Mouse (Mus musculus) CH12.LX (cell line): ENCODE data around the gene Ankrd33. TPM values are rescaled to one million over a fixed set of nuclear protein-coding genes. Genes with fewer than 3 reads are reported as not detected.

ENCODE experiments used
- DNase-seq: peaks from one replicate; pipeline ENCODE4 v3.0.0-alpha.2; 2013; ENCODE audit errors: extremely low read depth
- H3K27ac ChIP-seq: 2 replicates; pipeline ENCODE4 v1.5.1; 2012; ENCODE audit warnings: low read depth, mild to moderate bottlenecking, control low read depth, moderate library complexity; ENCODE audit not compliant: insufficient read depth
- H3K27me3 ChIP-seq: replicated peaks from 2 replicates; pipeline ENCODE3; 2012; ENCODE audit warnings: inconsistent platforms
- H3K36me3 ChIP-seq, 2 experiments: replicated peaks in 1 of 2; 2 replicates each; pipeline versions ENCODE3 to v1.6.1; 2012; ENCODE audit warnings: inconsistent platforms in 1 of 2, low read length in 1 of 2, mild to moderate bottlenecking in 1 of 2, mixed read lengths in 1 of 2, moderate library complexity in 1 of 2; ENCODE audit not compliant: control insufficient read depth in 1 of 2, insufficient read depth in 1 of 2
- H3K4me1 ChIP-seq, 2 experiments: 2 replicates each; pipeline ENCODE4 v1.6.1; 2012; ENCODE audit warnings: inconsistent platforms in 1 of 2, moderate library complexity in 1 of 2; ENCODE audit not compliant: insufficient read depth in 2 of 2, control insufficient read depth in 1 of 2
- H3K4me2 ChIP-seq: 2 replicates; pipeline ENCODE4 v1.6.1; 2012; ENCODE audit warnings: low read depth, mild to moderate bottlenecking, control low read depth; ENCODE audit not compliant: poor library complexity, insufficient read depth, severe bottlenecking
- H3K4me3 ChIP-seq, 3 experiments: fragments of 150-350 bp in 1 of 3; sonication (generic) in 1 of 3; replicated peaks in 1 of 3; 2 replicates each; pipeline versions ENCODE3 to v1.5.1; 2011 to 2012; ENCODE audit warnings: low read depth in 2 of 3, low read length in 2 of 3, mild to moderate bottlenecking in 2 of 3, moderate library complexity in 2 of 3, control low read depth in 1 of 3, improper control_type of control experiment in 1 of 3, inconsistent platforms in 1 of 3, mixed read lengths in 1 of 3; ENCODE audit not compliant: poor library complexity in 1 of 3
- H3K79me2 ChIP-seq: replicated peaks from 2 replicates; pipeline ENCODE4 v1.6.1; 2012; ENCODE audit warnings: mild to moderate bottlenecking, moderate library complexity; ENCODE audit not compliant: control insufficient read depth, poor library complexity, insufficient read depth, severe bottlenecking; ENCODE audit errors: extremely low read depth
- H3K9ac ChIP-seq: 2 replicates; pipeline ENCODE4 v1.6.1; 2012; ENCODE audit warnings: low read depth, mild to moderate bottlenecking, control low read depth, moderate library complexity; ENCODE audit not compliant: insufficient read depth
- H3K9me3 ChIP-seq: replicated peaks from 2 replicates; pipeline ENCODE3; 2012; ENCODE audit warnings: low read length, inconsistent platforms, mixed read lengths
- CHD1 ChIP-seq: IDR thresholded peaks from 2 replicates; pipeline ENCODE4 v1.6.1; 2012; ENCODE audit warnings: low read depth, low read length, improper control_type of control experiment, inconsistent platforms
- CHD2 ChIP-seq: IDR thresholded peaks from 2 replicates; pipeline ENCODE4 v1.6.1; 2011; ENCODE audit warnings: low read length, improper control_type of control experiment
- CTCF ChIP-seq, 2 experiments: IDR thresholded peaks in 1 of 2; conservative IDR thresholded peaks in 1 of 2; 2 replicates each; pipeline ENCODE4 v1.5.1; 2011 to 2012; ENCODE audit warnings: low read depth in 2 of 2, low read length in 2 of 2, improper control_type of control experiment in 1 of 2, inconsistent platforms in 1 of 2, mild to moderate bottlenecking in 1 of 2, moderate library complexity in 1 of 2
- E2F4 ChIP-seq: IDR thresholded peaks from 2 replicates; pipeline ENCODE4 v1.6.1; 2011; ENCODE audit warnings: low read depth, low read length, improper control_type of control experiment; ENCODE audit not compliant: insufficient replicate concordance
- ELF1 ChIP-seq: IDR thresholded peaks from 2 replicates; pipeline ENCODE4 v1.6.1; 2014; ENCODE audit warnings: low read depth, mild to moderate bottlenecking, inconsistent platforms, low read length, improper control_type of control experiment
- EP300 ChIP-seq: IDR thresholded peaks from 2 replicates; pipeline ENCODE4 v1.6.1; 2011; ENCODE audit warnings: low read length, improper control_type of control experiment
- HCFC1 ChIP-seq: IDR thresholded peaks from 2 replicates; pipeline ENCODE4 v1.6.1; 2012; ENCODE audit warnings: low read depth, mild to moderate bottlenecking, inconsistent platforms, low read length, improper control_type of control experiment
- IRF4 ChIP-seq: IDR thresholded peaks from 2 replicates; pipeline ENCODE4 v1.6.1; 2014; ENCODE audit warnings: low read depth, mild to moderate bottlenecking, inconsistent platforms, low read length, improper control_type of control experiment
- JUN ChIP-seq: IDR thresholded peaks from 2 replicates; pipeline ENCODE4 v1.6.1; 2011; ENCODE audit warnings: low read depth, mild to moderate bottlenecking, low read length, improper control_type of control experiment, moderate library complexity; ENCODE audit not compliant: insufficient read depth
- KAT2A ChIP-seq: IDR thresholded peaks from 2 replicates; pipeline ENCODE4 v1.6.1; 2012; ENCODE audit warnings: low read length, improper control_type of control experiment, inconsistent platforms; ENCODE audit not compliant: insufficient replicate concordance
- MAFK ChIP-seq: IDR thresholded peaks from 2 replicates; pipeline ENCODE4 v1.6.1; 2011; ENCODE audit warnings: low read length, improper control_type of control experiment; ENCODE audit not compliant: insufficient replicate concordance
- MAX ChIP-seq: IDR thresholded peaks from 2 replicates; pipeline ENCODE4 v1.6.1; 2011; ENCODE audit warnings: low read length, improper control_type of control experiment
- MEF2A ChIP-seq: IDR thresholded peaks from 2 replicates; pipeline ENCODE4 v1.6.1; 2014; ENCODE audit warnings: low read depth, mild to moderate bottlenecking, inconsistent platforms, low read length, improper control_type of control experiment, borderline replicate concordance
- NELFE ChIP-seq: IDR thresholded peaks from 2 replicates; pipeline ENCODE4 v1.6.1; 2011; ENCODE audit warnings: low read depth, low read length, improper control_type of control experiment
- NRF1 ChIP-seq: IDR thresholded peaks from 2 replicates; pipeline ENCODE4 v1.6.1; 2014; ENCODE audit warnings: low read depth, mild to moderate bottlenecking, inconsistent platforms, low read length, improper control_type of control experiment, moderate library complexity
- PAX5 ChIP-seq: IDR thresholded peaks from 2 replicates; pipeline ENCODE4 v1.6.1; 2012; ENCODE audit warnings: low read length, inconsistent platforms, mixed read lengths
- POLR2A ChIP-seq: IDR thresholded peaks from 2 replicates; pipeline ENCODE4 v1.6.1; 2011; ENCODE audit warnings: low read depth, mild to moderate bottlenecking, improper control_type of control experiment, low read length
- RAD21 ChIP-seq: IDR thresholded peaks from 2 replicates; pipeline ENCODE4 v1.6.1; 2011; ENCODE audit warnings: low read depth, mild to moderate bottlenecking, low read length, improper control_type of control experiment, moderate library complexity
- SMC3 ChIP-seq: IDR thresholded peaks from 2 replicates; pipeline ENCODE4 v1.6.1; 2011; ENCODE audit warnings: low read depth, low read length, improper control_type of control experiment
- USF1 ChIP-seq: IDR thresholded peaks from 2 replicates; pipeline ENCODE4 v1.6.1; 2014; ENCODE audit warnings: low read depth, mild to moderate bottlenecking, inconsistent platforms, low read length, improper control_type of control experiment
- ZC3H11A ChIP-seq: IDR thresholded peaks from 2 replicates; pipeline ENCODE4 v1.6.1; 2012; ENCODE audit warnings: low read depth, mild to moderate bottlenecking, inconsistent platforms, low read length, improper control_type of control experiment
- ZKSCAN1 ChIP-seq: IDR thresholded peaks from 2 replicates; pipeline ENCODE4 v1.6.1; 2012; ENCODE audit warnings: low read depth, inconsistent platforms, low read length, improper control_type of control experiment, borderline replicate concordance
- ZNF384 ChIP-seq: IDR thresholded peaks from 2 replicates; pipeline ENCODE4 v1.6.1; 2012; ENCODE audit warnings: low read depth, low read length, improper control_type of control experiment, inconsistent platforms
- dilution Hi-C: fragments of 300-500 bp; cut with MboI; formaldehyde crosslinking; loops from 2 replicates; pipeline ENCODE4 v1.14.3; 2020; ENCODE audit warnings: low sequenced_read_pairs; ENCODE audit not compliant: extremely low pct_unique_long_range_greater_than_20kb, extremely low pct_ligation_motif_present
- in situ Hi-C: fragments of 300-500 bp; cut with MboI; formaldehyde crosslinking; loops from 3 replicates; pipeline ENCODE4 v1.14.3; 2019; ENCODE audit warnings: low sequenced_read_pairs, low pct_ligation_motif_present, low pct_unique_long_range_greater_than_20kb, mixed read lengths
- polyA plus RNA-seq: library from polyadenylated mRNA; unstranded; fragments of >175 nt; gene quantifications from 2 replicates; pipeline ENCODE4 v1.2.1, GENCODE M21; 2012; ENCODE audit warnings: low read depth; ENCODE audit not compliant: insufficient read length
- total RNA-seq, 2 experiments: library from RNA; depleted of rRNA; stranded (reverse); fragments of 300-350 nt in 1 of 2; fragments of >200 nt in 1 of 2; gene quantifications; 2 replicates each; pipeline ENCODE4 v1.2.3; 2012 to 2014

The Ankrd33 gene
- total and polyA plus RNA-seq, 3 experiments, result not detected

DNA sequence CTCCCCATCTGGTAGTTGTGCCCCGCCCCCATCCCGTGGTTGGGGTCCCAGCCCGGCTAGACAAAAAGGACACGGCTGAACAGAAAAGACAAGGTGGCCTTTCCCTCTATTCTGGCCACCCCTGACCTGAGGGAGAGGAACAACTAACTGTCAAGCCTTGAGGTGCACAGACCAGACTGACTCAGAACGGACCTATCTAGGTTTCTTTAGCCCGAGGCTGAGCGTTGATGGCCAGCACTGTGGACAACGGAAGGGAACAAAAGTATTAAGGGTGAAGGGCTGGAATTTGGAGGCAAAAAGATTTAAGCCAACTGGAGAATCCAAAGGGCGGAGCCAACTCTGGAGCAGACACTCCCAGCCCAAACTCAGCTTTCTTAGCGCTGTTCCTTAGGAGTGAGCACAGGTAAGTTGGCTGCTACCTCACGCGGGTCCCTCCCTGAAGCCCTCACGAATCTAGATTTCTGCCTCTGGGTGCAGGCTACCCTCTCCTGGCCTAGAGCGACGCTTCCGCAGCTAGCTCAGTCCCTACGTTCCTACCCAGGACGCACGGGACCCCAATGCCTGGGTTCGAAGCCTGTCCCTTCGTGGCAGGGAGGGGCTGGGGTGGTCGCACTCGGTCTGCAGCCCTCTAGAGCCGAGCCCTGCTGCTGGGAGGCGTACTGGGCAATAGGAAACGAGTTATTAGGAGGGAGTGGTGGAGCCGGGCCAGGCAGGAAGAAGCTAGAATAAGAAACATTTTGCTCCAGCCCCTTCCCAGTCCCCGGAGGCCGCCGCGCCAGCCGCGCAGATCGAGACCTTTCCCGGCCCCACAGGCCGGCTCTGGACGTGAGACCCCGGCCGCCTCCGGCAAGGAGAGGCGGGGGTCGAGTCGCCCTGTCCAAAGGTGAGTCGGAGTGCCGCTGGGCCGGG, 12.9 kb downstream of the Ankrd33 start, which contains the start of gene Acvrl1:
Gene Acvrl1 (plus strand): TSS at position 342 of the 909 bp plus-strand sequence.
- dilution Hi-C loops, result no loop called here
- no peak for DNase-seq
- H3K27me3 ChIP-seq, result peaks cover 53% of the 10 kb centered on the region
- no peak for TF ChIP-seq ZC3H11A
- TF ChIP-seq HCFC1, result no peak
- no peak for TF ChIP-seq POLR2A
- no peak for TF ChIP-seq NELFE
- TF ChIP-seq E2F4, result no peak
- TF ChIP-seq IRF4, result no peak
- TF ChIP-seq CTCF (conservative IDR thresholded peaks at IDR 0.05 in 1 of 2, IDR thresholded peaks at IDR 0.05 in 1 of 2; ENCODE audit: low read depth in 2 of 2, low read length in 2 of 2), result no peak
- no peak for TF ChIP-seq MAFK
- no peak for TF ChIP-seq ZNF384
- TF ChIP-seq EP300, result no peak
- no peak for TF ChIP-seq ZKSCAN1
- TF ChIP-seq JUN, result no peak
- TF ChIP-seq ELF1, result no peak
- H3K79me2 ChIP-seq, result no peaks in the 10 kb centered on the region
- no peak within 1 kb of the TSS for H3K4me2 ChIP-seq
- H3K9me3 ChIP-seq, result peaks cover 12% of the 10 kb centered on the region
- no peak within 1 kb of the TSS for H3K4me3 ChIP-seq
- peaks cover 10 to 17% of the 10 kb centered on the region in 2 experiments for H3K4me1 ChIP-seq
- no peak within 1 kb of the TSS for H3K9ac ChIP-seq
- in situ Hi-C loops, result no loop called here
- H3K36me3 ChIP-seq, result no peaks in the 10 kb centered on the region
- H3K27ac ChIP-seq, result no peak within 1 kb of the TSS

DNA sequence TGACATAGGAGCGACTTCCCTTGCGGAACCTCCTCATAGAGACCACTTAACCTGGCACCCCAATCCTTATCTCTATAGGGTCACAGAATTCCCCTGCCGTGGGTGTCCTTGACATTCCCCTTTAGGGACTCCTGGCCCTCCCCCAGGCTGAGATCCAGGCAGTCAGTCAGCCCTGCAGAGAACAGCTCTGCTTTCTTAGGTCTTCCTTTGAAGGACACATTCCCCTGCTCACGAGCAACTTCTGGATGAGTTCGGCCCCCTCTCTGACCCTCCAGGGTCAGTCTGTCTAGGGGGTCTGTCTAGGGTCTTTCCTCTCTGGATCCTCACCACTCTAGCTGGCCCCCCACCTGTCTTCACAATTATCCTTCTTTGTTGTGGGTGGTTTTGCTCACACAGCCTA, 13.9 kb downstream of the Ankrd33 start:
- Histone ChIP-seq H3K79me2 (no peaks in the 10 kb centered on the region), H3K9ac (no peak overlapping the region), H3K4me2 (no peak overlapping the region), H3K9me3 (peaks cover 11% of the 10 kb centered on the region), H3K36me3 (no peaks in the 10 kb centered on the region), H3K4me1 (peaks cover 10 to 27% of the 10 kb centered on the region in 2 experiments)
- in situ Hi-C loops (no loop called here), dilution Hi-C loops (no loop called here)
- TF ChIP-seq CHD1, result no peak
- no peak for TF ChIP-seq CHD2
- no peak for TF ChIP-seq E2F4
- TF ChIP-seq HCFC1, result no peak
- TF ChIP-seq ZC3H11A, result no peak
- no peak for TF ChIP-seq MAX
- no peak for TF ChIP-seq NRF1
- no peak for TF ChIP-seq USF1
- TF ChIP-seq SMC3, result no peak
- TF ChIP-seq RAD21, result no peak
- TF ChIP-seq PAX5, result no peak
- no peak for TF ChIP-seq MEF2A
- TF ChIP-seq KAT2A, result no peak
- TF ChIP-seq, all 38 proteins: peak for 0
- Histone ChIP-seq H3K4me3 (no peak overlapping the region), H3K27ac (no peak overlapping the region), H3K27me3 (peaks cover 52% of the 10 kb centered on the region)
- no peak for DNase-seq
